Mouse (Mus musculus) liver, adult 2 months (tissue): Measurements from ENCODE around the gene Gm20696.

Source experiments
- CTCF ChIP-seq: fragments of 200-500 bp; IDR thresholded peaks from 2 replicates; pipeline ENCODE4 v1.5.1; 2011; ENCODE audit warnings: low read depth, low read length, control low read depth
- POLR2A ChIP-seq: fragments of 200-500 bp; IDR thresholded peaks from 2 replicates; pipeline ENCODE4 v1.6.1; 2011; ENCODE audit warnings: low read length, control low read depth; ENCODE audit not compliant: insufficient read depth; ENCODE audit errors: extremely low read depth

DNA sequence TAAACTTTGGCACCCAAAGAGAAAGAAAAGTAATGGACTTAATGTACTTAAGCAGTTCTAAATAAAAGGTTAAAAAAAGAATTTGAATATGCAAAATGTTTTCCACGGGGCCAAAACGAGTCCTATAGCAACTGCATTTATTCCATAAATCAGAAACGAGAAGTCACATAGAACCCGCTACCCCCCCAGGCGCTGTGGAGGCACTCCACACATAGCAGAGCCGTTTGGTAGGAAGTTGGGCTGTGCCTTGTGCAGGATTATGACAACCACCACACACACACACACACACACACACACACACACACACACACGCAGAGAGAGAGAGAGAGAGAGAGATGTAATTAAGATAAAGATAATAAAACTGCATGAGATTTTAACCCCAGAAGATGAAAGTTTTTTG lies 46.1 kb downstream of the Gm20696 start:
- TF ChIP-seq CTCF = no peak
- TF ChIP-seq POLR2A = no peak
